8 mouse cellular contexts compared by ENCODE assay signal in genomic region chr13:48324290-48324718, GRCm38 (mm10).
DNase-seq lines count a peak whose midpoint lies in the region; ATAC-seq and TF ChIP-seq lines count a peak whose summit lies in the region.

No protein-coding gene starts in this region.

- DNase-seq in lung, embryonic 14.5 days = peak; percentile 37
- no peak for DNase-seq in lung, postnatal 0 days (ENCODE audit: low spot score)
- DNase-seq in cerebellum, postnatal 14 days = peak; percentile 24 to 30
- DNase-seq in heart, postnatal 0 days (ENCODE audit: low spot score) = peak; percentile 30
- DNase-seq in midbrain, embryonic 10.5 days (ENCODE audit: low spot score) = peak; percentile 28
- no peak for DNase-seq in thymus, postnatal 25 days
- DNase-seq in liver, postnatal 0 days = no peak
- no peak for DNase-seq in thymus, adult 18-20 months

- no peaks in the 10 kb centered on the region for H3K9me3 ChIP-seq in lung, embryonic 14.5 days (ENCODE audit: low read depth, low read length)
- H3K9me3 ChIP-seq in lung, postnatal 0 days (ENCODE audit: low read length) = no peaks in the 10 kb centered on the region
- no peaks in the 10 kb centered on the region for H3K9me3 ChIP-seq in heart, postnatal 0 days (replicated peaks; ENCODE audit: control insufficient read depth, low read length)
- no peaks in the 10 kb centered on the region for H3K9me3 ChIP-seq in midbrain, embryonic 10.5 days (replicated peaks)
- no peaks in the 10 kb centered on the region for H3K9me3 ChIP-seq in liver, postnatal 0 days (ENCODE audit: low read length)

- no peaks in the 10 kb centered on the region for H3K4me1 ChIP-seq in lung, embryonic 14.5 days (ENCODE audit: insufficient read depth)
- H3K4me1 ChIP-seq in lung, postnatal 0 days (ENCODE audit: insufficient read depth, low read depth, low read length) = no peaks in the 10 kb centered on the region
- H3K4me1 ChIP-seq in heart, postnatal 0 days (ENCODE audit: control insufficient read depth, insufficient read depth) = no peaks in the 10 kb centered on the region
- H3K4me1 ChIP-seq in midbrain, embryonic 10.5 days = peaks cover 15% of the 10 kb centered on the region
- no peaks in the 10 kb centered on the region for H3K4me1 ChIP-seq in liver, postnatal 0 days (ENCODE audit: insufficient read depth)

- no peak for TF ChIP-seq EP300 in lung, postnatal 0 days (IDR thresholded peaks at IDR 0.05)
- no peak for TF ChIP-seq EP300 in heart, postnatal 0 days (IDR thresholded peaks at IDR 0.05; ENCODE audit: low read depth)
- no peak for TF ChIP-seq EP300 in liver, postnatal 0 days (IDR thresholded peaks at IDR 0.05; ENCODE audit: low read depth)

- no peak for TF ChIP-seq CTCF in lung, embryonic 14.5 days (IDR thresholded peaks at IDR 0.05; ENCODE audit: low read depth)
- no peak for TF ChIP-seq CTCF in lung, postnatal 0 days (IDR thresholded peaks at IDR 0.05)
- no peak for TF ChIP-seq CTCF in heart, postnatal 0 days (IDR thresholded peaks at IDR 0.05; ENCODE audit: low read depth)
- TF ChIP-seq CTCF in liver, postnatal 0 days (IDR thresholded peaks at IDR 0.05; ENCODE audit: low read depth) = no peak

- H3K4me2 ChIP-seq in lung, embryonic 14.5 days = peak overlapping the region; percentile 18; the same call in 1 of the 2 replicates
- H3K4me2 ChIP-seq in lung, postnatal 0 days (replicated peaks; ENCODE audit: low read depth, low read length) = no peak overlapping the region
- H3K4me2 ChIP-seq in heart, postnatal 0 days (ENCODE audit: low read depth, low read length) = peak overlapping the region; percentile 33
- no peak overlapping the region for H3K4me2 ChIP-seq in liver, postnatal 0 days (ENCODE audit: low read depth, low read length)

- no peak overlapping the region for H3K4me3 ChIP-seq in lung, embryonic 14.5 days (ENCODE audit: low read depth, low read length)
- H3K4me3 ChIP-seq in lung, postnatal 0 days (ENCODE audit: low read depth, low read length) = no peak overlapping the region
- 0 out of 2 replicates have a peak overlapping the region, but pooled peaks have one; percentile 0 for H3K4me3 ChIP-seq in heart, postnatal 0 days (ENCODE audit: low read depth, low read length)
- H3K4me3 ChIP-seq in midbrain, embryonic 10.5 days = peak overlapping the region; percentile 16
- no peak overlapping the region for H3K4me3 ChIP-seq in liver, postnatal 0 days (ENCODE audit: low read depth, low read length)

- no peak for ATAC-seq in lung, embryonic 14.5 days (ENCODE audit: insufficient read depth)
- ATAC-seq in lung, postnatal 0 days = no peak
- ATAC-seq in heart, postnatal 0 days (ENCODE audit: insufficient read depth, low read depth) = no peak
- ATAC-seq in liver, postnatal 0 days = no peak

- 6% methylated on average over 8 of the region's 8 CpGs for WGBS in lung, embryonic 14.5 days
- WGBS in lung, postnatal 0 days = 11% methylated on average over 8 of the region's 8 CpGs
- WGBS in heart, postnatal 0 days = 1% methylated on average over 8 of the region's 8 CpGs
- 16% methylated on average over 8 of the region's 8 CpGs for WGBS in midbrain, embryonic 10.5 days
- 17% methylated on average over 8 of the region's 8 CpGs for WGBS in liver, postnatal 0 days (ENCODE audit: insufficient replicate concordance)

- no peaks in the 10 kb centered on the region for H3K27me3 ChIP-seq in lung, embryonic 14.5 days (ENCODE audit: insufficient read depth, low read length)
- H3K27me3 ChIP-seq in lung, postnatal 0 days (replicated peaks; ENCODE audit: insufficient read depth, low read length) = no peaks in the 10 kb centered on the region
- H3K27me3 ChIP-seq in heart, postnatal 0 days (ENCODE audit: control insufficient read depth, insufficient read depth, low read length) = no peaks in the 10 kb centered on the region
- peaks cover 37% of the 10 kb centered on the region for H3K27me3 ChIP-seq in midbrain, embryonic 10.5 days (ENCODE audit: low read depth, poor library complexity, severe bottlenecking)
- no peaks in the 10 kb centered on the region for H3K27me3 ChIP-seq in liver, postnatal 0 days (ENCODE audit: insufficient read depth, low read length)

- no peak overlapping the region for H3K9ac ChIP-seq in lung, embryonic 14.5 days
- H3K9ac ChIP-seq in lung, postnatal 0 days (replicated peaks; ENCODE audit: low read depth) = no peak overlapping the region
- H3K9ac ChIP-seq in heart, postnatal 0 days (replicated peaks; ENCODE audit: low read depth, low read length) = no peak overlapping the region
- no peak overlapping the region for H3K9ac ChIP-seq in liver, postnatal 0 days (replicated peaks)

- no peak overlapping the region for H3K27ac ChIP-seq in lung, embryonic 14.5 days (ENCODE audit: low read depth)
- no peak overlapping the region for H3K27ac ChIP-seq in lung, postnatal 0 days (ENCODE audit: low read length)
- no peak overlapping the region for H3K27ac ChIP-seq in heart, postnatal 0 days (ENCODE audit: low read depth)
- H3K27ac ChIP-seq in midbrain, embryonic 10.5 days (replicated peaks) = peak overlapping the region; percentile 52; the same call in 1 of the 2 replicates
- H3K27ac ChIP-seq in liver, postnatal 0 days (ENCODE audit: low read depth) = no peak overlapping the region

- H3K36me3 ChIP-seq in lung, embryonic 14.5 days (ENCODE audit: insufficient read depth) = no peaks in the 10 kb centered on the region
- no peaks in the 10 kb centered on the region for H3K36me3 ChIP-seq in lung, postnatal 0 days (ENCODE audit: insufficient read depth, low read length)
- no peaks in the 10 kb centered on the region for H3K36me3 ChIP-seq in heart, postnatal 0 days (replicated peaks; ENCODE audit: control insufficient read depth, insufficient read depth, low read length)
- no peaks in the 10 kb centered on the region for H3K36me3 ChIP-seq in midbrain, embryonic 10.5 days
- no peaks in the 10 kb centered on the region for H3K36me3 ChIP-seq in liver, postnatal 0 days (replicated peaks; ENCODE audit: insufficient read depth, low read length)

Comparison
In these comparisons a context has a peak if more than half of its experiments do, and no peak if none do; other contexts are left out.
1. DNase-seq: peak in lung, embryonic 14.5 days (single experiment), cerebellum, postnatal 14 days (2 of 2), heart, postnatal 0 days (single experiment) and midbrain, embryonic 10.5 days (single experiment); none in lung, postnatal 0 days (single experiment), thymus, postnatal 25 days (single experiment), liver, postnatal 0 days (single experiment) and thymus, adult 18-20 months (0 of 2).
2. H3K4me2 ChIP-seq: peak in lung, embryonic 14.5 days (single experiment) and heart, postnatal 0 days (single experiment); none in lung, postnatal 0 days (single experiment) and liver, postnatal 0 days (single experiment).
3. H3K4me3 ChIP-seq: peak in heart, postnatal 0 days (single experiment) and midbrain, embryonic 10.5 days (single experiment); none in lung, embryonic 14.5 days (single experiment), lung, postnatal 0 days (single experiment) and liver, postnatal 0 days (single experiment).